Mouse (Mus musculus): ENCODE data around the gene Atpif1. TPM values are rescaled to one million over a fixed set of nuclear protein-coding genes. Genes with fewer than 3 reads are reported as not detected.

The Atpif1 gene
- polyA plus RNA-seq (2014; fragmentation: Illumina TruSeq; extraction: RNeasy Lipid Tissue Mini Kit (QIAGEN cat#74804); ENCODE audit: low read depth, low replicate concordance): 323 TPM

GRCm38 (mm10) chr4:132532981-132533916 lies at the start of gene Atpif1:
Gene Atpif1 (minus strand): TSS chr4:132533659.

GRCm38 (mm10) chr4:132563965-132564364 lies 30.5 kb upstream of the Atpif1 start, which contains the start of gene Ptafr:
Gene Ptafr (plus strand): TSS chr4:132564067.

GRCm38 (mm10) chr4:132535406-132536121 lies 2.1 kb upstream of the Atpif1 start, which contains the start of gene Dnajc8:
Gene Dnajc8 (plus strand): TSS chr4:132535550.

GRCm38 (mm10) chr4:132510352-132510798 lies 23.1 kb downstream of the Atpif1 start, which contains the start of gene Sesn2:
Gene Sesn2 (minus strand): TSS chr4:132510501.

Other genes starting within 250 kb of the Atpif1 start
- gene Rab42, start 230.3 kb downstream of the Atpif1 start, polyA plus RNA-seq (2014; fragmentation: Illumina TruSeq; extraction: RNeasy Lipid Tissue Mini Kit (QIAGEN cat#74804); ENCODE audit: low read depth, low replicate concordance): 8.6 TPM
- 54.9 TPM for gene Trnau1ap, start 204.1 kb downstream of the Atpif1 start, polyA plus RNA-seq (2014; fragmentation: Illumina TruSeq; extraction: RNeasy Lipid Tissue Mini Kit (QIAGEN cat#74804); ENCODE audit: low read depth, low replicate concordance)
- gene Rcc1, start 180.1 kb downstream of the Atpif1 start, polyA plus RNA-seq (2014; fragmentation: Illumina TruSeq; extraction: RNeasy Lipid Tissue Mini Kit (QIAGEN cat#74804); ENCODE audit: low read depth, low replicate concordance): 16.3 TPM
- gene Phactr4, start 111.2 kb downstream of the Atpif1 start, polyA plus RNA-seq (2014; fragmentation: Illumina TruSeq; extraction: RNeasy Lipid Tissue Mini Kit (QIAGEN cat#74804); ENCODE audit: low read depth, low replicate concordance): 18.6 TPM
- gene Med18, start 69.7 kb downstream of the Atpif1 start, polyA plus RNA-seq (2014; fragmentation: Illumina TruSeq; extraction: RNeasy Lipid Tissue Mini Kit (QIAGEN cat#74804); ENCODE audit: low read depth, low replicate concordance): 6.1 TPM
- gene Sesn2, start 23.2 kb downstream of the Atpif1 start, polyA plus RNA-seq (2014; fragmentation: Illumina TruSeq; extraction: RNeasy Lipid Tissue Mini Kit (QIAGEN cat#74804); ENCODE audit: low read depth, low replicate concordance): 23.7 TPM
- gene Dnajc8, start 1.9 kb upstream of the Atpif1 start, polyA plus RNA-seq (2014; fragmentation: Illumina TruSeq; extraction: RNeasy Lipid Tissue Mini Kit (QIAGEN cat#74804); ENCODE audit: low read depth, low replicate concordance): 105 TPM
- 11.8 TPM for gene Ptafr, start 30.4 kb upstream of the Atpif1 start, polyA plus RNA-seq (2014; fragmentation: Illumina TruSeq; extraction: RNeasy Lipid Tissue Mini Kit (QIAGEN cat#74804); ENCODE audit: low read depth, low replicate concordance)
- gene Eya3, start 105.3 kb upstream of the Atpif1 start, polyA plus RNA-seq (2014; fragmentation: Illumina TruSeq; extraction: RNeasy Lipid Tissue Mini Kit (QIAGEN cat#74804); ENCODE audit: low read depth, low replicate concordance): 16.1 TPM
- 5.3 TPM for gene Xkr8, start 198.9 kb upstream of the Atpif1 start, polyA plus RNA-seq (2014; fragmentation: Illumina TruSeq; extraction: RNeasy Lipid Tissue Mini Kit (QIAGEN cat#74804); ENCODE audit: low read depth, low replicate concordance)
- 15.6 TPM for gene Smpdl3b, start 223.6 kb upstream of the Atpif1 start, polyA plus RNA-seq (2014; fragmentation: Illumina TruSeq; extraction: RNeasy Lipid Tissue Mini Kit (QIAGEN cat#74804); ENCODE audit: low read depth, low replicate concordance)
- gene Rpa2, start 234.7 kb upstream of the Atpif1 start, polyA plus RNA-seq (2014; fragmentation: Illumina TruSeq; extraction: RNeasy Lipid Tissue Mini Kit (QIAGEN cat#74804); ENCODE audit: low read depth, low replicate concordance): 18.4 TPM

Measured in adipose tissue, adult 10 weeks (tissue).